Mouse (Mus musculus) layer of hippocampus, adult 2 months (tissue): ENCODE results near the gene Cfap61. TPM values are rescaled to one million over a fixed set of nuclear protein-coding genes. Genes with fewer than 3 reads are reported as not detected.
"Not testable (repeated sequence)": the region's sequence is repeated elsewhere in the genome, so short reads cannot be mapped to it uniquely, and the experiment has no call there.

Source experiments
- DNase-seq, 2 experiments: peaks; one replicate each; pipeline ENCODE4 v3.0.0; 2022; ENCODE audit warnings: low spot score in 2 of 2
- H3K27ac ChIP-seq: fragments of 200-600 bp; 2 replicates; pipeline ENCODE4 v1.8.1; 2022
- H3K4me3 ChIP-seq: fragments of 200-600 bp; 2 replicates; pipeline ENCODE4 v1.8.1; 2022; ENCODE audit warnings: mild to moderate bottlenecking
- CTCF ChIP-seq: fragments of 200-600 bp; conservative IDR thresholded peaks from 2 replicates; pipeline ENCODE4 v1.8.1; 2022; ENCODE audit warnings: antibody characterized with exemption, mild to moderate bottlenecking, moderate library complexity
- total RNA-seq, 2 experiments: library from RNA; stranded (reverse); gene quantifications; 2 replicates each; pipeline ENCODE4 v1.2.3; 2021

Cfap61 gene
- total RNA-seq, 2 experiments from 2014 or later: 2.0 to 2.2 TPM

- Histone ChIP-seq H3K4me3 (peak overlapping the region; percentile 87), H3K27ac (peak overlapping the region; percentile 94)
- DNase-seq: no peak
- TF ChIP-seq CTCF: no peak
Observed at GRCm38 (mm10) chr2:145903983-145904616, 30.5 kb upstream of the Cfap61 start.

GRCm38 (mm10) chr2:145905156-145905555 is 29.4 kb upstream of the Cfap61 start:
- Histone ChIP-seq H3K27ac (no peak overlapping the region), H3K4me3 (no peak overlapping the region)
- no peak for TF ChIP-seq CTCF
- no peak for DNase-seq

- peak; percentile 73 for TF ChIP-seq CTCF
- H3K4me3 ChIP-seq, H3K27ac ChIP-seq, DNase-seq: not testable (repeated sequence)
Observed at GRCm38 (mm10) chr2:145905884-145906283, 28.7 kb upstream of the Cfap61 start.

DNA sequence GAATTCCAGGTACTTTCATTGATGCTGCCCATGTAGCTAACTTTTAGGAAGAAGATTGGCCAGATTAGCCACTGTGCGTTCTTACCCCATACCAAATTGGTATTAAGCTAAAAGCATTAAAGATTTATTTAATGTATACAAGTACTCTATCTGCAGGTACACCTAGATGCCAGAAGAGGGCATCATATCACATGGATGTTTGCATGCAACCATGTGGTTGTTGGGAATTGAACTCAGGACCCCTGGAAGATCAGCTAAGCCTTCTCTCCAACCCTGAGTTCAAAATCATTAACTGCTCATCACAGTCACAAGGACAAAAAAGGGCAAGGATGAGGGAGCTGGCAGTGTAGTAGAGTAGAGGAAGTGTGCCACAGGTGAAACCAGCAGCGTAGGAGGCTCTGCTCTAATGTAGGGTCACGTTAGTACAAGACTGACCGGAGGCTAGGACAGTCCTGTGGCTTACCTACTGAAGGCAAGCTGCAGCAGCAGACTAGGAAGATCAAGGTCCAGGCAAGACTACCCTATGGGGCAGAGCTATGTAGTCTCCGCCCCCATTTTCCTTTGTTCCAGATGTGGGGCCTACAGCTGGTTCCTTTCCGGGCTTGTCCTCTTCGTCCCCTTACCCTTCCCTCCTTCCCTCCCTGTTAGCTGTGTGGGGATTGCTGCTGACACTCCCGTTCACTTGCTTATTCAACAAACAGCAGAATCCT is 13.5 kb upstream of the Cfap61 start:
- peak; percentile 67 for TF ChIP-seq CTCF

DNA sequence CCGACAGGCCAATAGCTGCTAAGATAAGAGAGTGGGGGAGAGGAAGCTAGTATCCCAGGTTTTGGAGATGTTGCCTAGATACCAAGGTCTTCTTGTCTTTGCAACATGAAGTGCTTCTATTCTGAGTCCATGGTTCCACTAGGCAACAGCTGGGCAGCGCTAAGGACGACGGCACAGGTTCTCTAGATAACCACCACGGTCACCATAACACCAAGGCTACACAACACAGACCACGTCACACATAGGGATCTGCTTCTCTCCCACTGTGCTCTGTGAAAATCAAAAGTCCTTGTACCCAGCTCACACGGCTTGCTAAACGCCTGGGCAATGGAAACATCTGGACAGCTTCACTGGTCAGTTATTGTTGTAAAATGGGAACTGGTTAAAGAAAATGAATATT is 2.4 kb downstream of the Cfap61 start:
- no peak overlapping the region for H3K4me3 ChIP-seq
- no peak for TF ChIP-seq CTCF
- DNase-seq: no peak

More for the DNA sequence above, 13.5 kb upstream of the Cfap61 start:
- Histone ChIP-seq H3K27ac (no peak overlapping the region), H3K4me3 (no peak overlapping the region)
- no peak for DNase-seq

DNA sequence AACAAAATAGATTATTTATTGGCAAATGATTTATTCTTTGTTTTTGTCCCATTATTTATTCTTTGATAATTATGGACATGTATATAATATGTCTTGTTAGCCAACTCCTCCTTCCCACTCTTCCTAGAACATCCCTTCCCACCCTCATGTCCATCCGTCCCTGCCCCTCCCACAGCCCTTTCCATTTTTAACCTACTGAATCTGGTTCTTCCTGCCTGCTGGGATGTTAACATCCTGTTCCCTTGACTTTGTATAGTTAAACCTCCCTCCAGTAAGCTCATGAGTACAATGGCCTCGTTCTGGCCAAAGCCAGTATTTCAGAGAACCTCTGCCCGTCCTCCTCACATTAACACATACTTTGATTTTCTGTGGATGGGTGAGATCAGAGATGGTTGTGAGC is 6.8 kb downstream of the Cfap61 start:
- no peak overlapping the region for H3K4me3 ChIP-seq
- TF ChIP-seq CTCF: no peak
- H3K27ac ChIP-seq: no peak overlapping the region
- no peak for DNase-seq

More for the DNA sequence above, 2.4 kb downstream of the Cfap61 start:
- no peak overlapping the region for H3K27ac ChIP-seq

- no peak for DNase-seq
- Histone ChIP-seq H3K27ac (no peak overlapping the region), H3K4me3 (no peak overlapping the region)
- TF ChIP-seq CTCF: no peak
Observed at GRCm38 (mm10) chr2:145944286-145944685, 9.7 kb downstream of the Cfap61 start.

DNA sequence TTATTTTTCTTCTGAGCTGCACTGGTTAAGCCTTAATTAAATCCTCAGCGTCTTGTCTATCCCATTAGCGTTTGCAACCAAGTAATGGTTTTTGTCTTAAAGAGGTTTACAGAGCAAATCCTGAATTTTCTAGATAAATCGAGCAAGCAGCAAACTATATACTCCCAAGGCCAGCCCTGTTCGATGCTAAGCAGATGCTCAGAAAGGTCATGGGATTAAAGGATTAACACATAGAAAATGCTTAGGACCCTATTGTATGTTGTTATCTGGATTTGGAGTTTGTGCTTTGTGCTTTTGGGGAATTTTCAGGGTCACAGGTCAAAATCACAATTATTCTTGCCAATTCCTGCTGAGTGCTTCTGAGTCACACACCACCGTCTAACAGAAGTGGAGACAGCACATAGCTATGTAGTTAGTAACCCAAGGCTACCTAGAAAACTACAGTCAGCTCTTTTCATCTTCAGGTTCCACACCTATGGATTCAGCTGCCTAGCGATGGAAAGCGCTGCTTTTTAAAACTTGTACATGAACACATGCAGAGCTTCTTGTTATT is 13.9 kb downstream of the Cfap61 start:
- Histone ChIP-seq H3K27ac (no peak overlapping the region), H3K4me3 (no peak overlapping the region)
- no peak for TF ChIP-seq CTCF
- no peak for DNase-seq

GRCm38 (mm10) chr2:145949475-145950068 is 15.0 kb downstream of the Cfap61 start:
- TF ChIP-seq CTCF: no peak
- Histone ChIP-seq H3K4me3 (no peak overlapping the region), H3K27ac (no peak overlapping the region)
- DNase-seq: no peak

GRCm38 (mm10) chr2:145950239-145950638 is 15.7 kb downstream of the Cfap61 start:
- TF ChIP-seq CTCF: no peak
- H3K4me3 ChIP-seq: no peak overlapping the region
- no peak overlapping the region for H3K27ac ChIP-seq
- no peak for DNase-seq

- H3K4me3 ChIP-seq: no peak overlapping the region
- DNase-seq: no peak
- TF ChIP-seq CTCF: no peak
- no peak overlapping the region for H3K27ac ChIP-seq
Observed at GRCm38 (mm10) chr2:145952726-145953125, 18.1 kb downstream of the Cfap61 start.

GRCm38 (mm10) chr2:145955844-145956243 is 21.3 kb downstream of the Cfap61 start:
- TF ChIP-seq CTCF: no peak
- no peak overlapping the region for H3K27ac ChIP-seq
- H3K4me3 ChIP-seq: no peak overlapping the region
- DNase-seq: no peak

GRCm38 (mm10) chr2:145956318-145956717 is 21.7 kb downstream of the Cfap61 start:
- Histone ChIP-seq H3K27ac (no peak overlapping the region), H3K4me3 (no peak overlapping the region)
- TF ChIP-seq CTCF: no peak
- DNase-seq: no peak
